Mouse (Mus musculus) heart, postnatal 0 days (tissue): Measurements from ENCODE around the gene Cenpf. TPM values are rescaled to one million over a fixed set of nuclear protein-coding genes. Genes with fewer than 3 reads are reported as not detected.

Source experiments
- ATAC-seq: fragments of 200-750 bp; cut with Nextera tagmentation; 2 replicates; pipeline ENCODE4 v1.8.0; 2017; ENCODE audit warnings: low read depth, moderate number of reproducible peaks, moderate library complexity; ENCODE audit not compliant: insufficient read depth
- DNase-seq: peaks from one replicate; pipeline ENCODE4 v3.0.0-alpha.2; 2016; ENCODE audit warnings: low spot score
- H3K27ac ChIP-seq: fragments of 300-500 bp; sonication (generic); 2 replicates; pipeline ENCODE4 v1.5.1; 2014; ENCODE audit warnings: low read depth, mild to moderate bottlenecking
- H3K27me3 ChIP-seq: fragments of 300-500 bp; sonication (generic); 2 replicates; pipeline ENCODE4 v1.6.1; 2014; ENCODE audit warnings: low read length, mixed read lengths; ENCODE audit not compliant: control insufficient read depth, insufficient read depth
- H3K36me3 ChIP-seq: fragments of 300-500 bp; sonication (generic); replicated peaks from 2 replicates; pipeline ENCODE4 v1.6.1; 2014; ENCODE audit warnings: low read length, mixed read lengths; ENCODE audit not compliant: control insufficient read depth, insufficient read depth
- H3K4me1 ChIP-seq: fragments of 300-500 bp; sonication (generic); 2 replicates; pipeline ENCODE4 v1.6.1; 2014; ENCODE audit warnings: antibody characterized with exemption; ENCODE audit not compliant: control insufficient read depth, insufficient read depth
- H3K4me2 ChIP-seq: fragments of 300-500 bp; sonication (generic); 2 replicates; pipeline ENCODE4 v1.6.1; 2014; ENCODE audit warnings: low read depth, mild to moderate bottlenecking, low read length, moderate library complexity
- H3K4me3 ChIP-seq: fragments of 300-500 bp; sonication (generic); 2 replicates; pipeline ENCODE4 v1.5.1; 2014; ENCODE audit warnings: low read depth, low read length
- H3K9ac ChIP-seq: fragments of 300-500 bp; sonication (generic); replicated peaks from 2 replicates; pipeline ENCODE4 v1.6.1; 2014; ENCODE audit warnings: low read depth, low read length, mixed read lengths
- H3K9me3 ChIP-seq: fragments of 300-500 bp; sonication (generic); replicated peaks from 2 replicates; pipeline ENCODE4 v1.6.1; 2016; ENCODE audit warnings: low read length; ENCODE audit not compliant: control insufficient read depth
- CTCF ChIP-seq: IDR thresholded peaks from 2 replicates; pipeline ENCODE4 v1.5.1; 2016; ENCODE audit warnings: antibody characterized with exemption, control low read depth, low read depth
- EP300 ChIP-seq: IDR thresholded peaks from 2 replicates; pipeline ENCODE4 v1.6.1; 2016; ENCODE audit warnings: antibody characterized with exemption, low read depth
- WGBS: fragments of 180-500 bp; shearing (Covaris S2); extraction: QIAGEN DNeasy Blood & Tissue Kit; methylation state at CpG from one replicate; pipeline ENCODE4 v1.1.7; 2014; 5-methylcytosine and 5-hydroxymethylcytosine counted together
- polyA plus RNA-seq: library from polyadenylated mRNA; unstranded; fragments of >200 nt; fragmentation: Nextera tagmentation; extraction: Ambion mirVana; gene quantifications from 2 replicates; pipeline ENCODE4 v1.2.1, GENCODE M21; 2015
- total RNA-seq: library from RNA; depleted of rRNA; stranded (reverse); fragments of >200 nt; gene quantifications from 2 replicates; pipeline ENCODE4 v1.2.3, GENCODE M21; 2014; ENCODE audit warnings: low replicate concordance

Cenpf gene
- total and polyA plus RNA-seq, 2 experiments from 2014 or later = 11.1 to 26.7 TPM

GRCm38 (mm10) chr1:189630026-189630425 lies 57.9 kb downstream of the Cenpf start:
- Histone ChIP-seq H3K27me3 (no peaks in the 10 kb centered on the region), H3K27ac (no peak overlapping the region), H3K4me3 (no peak overlapping the region), H3K4me1 (no peaks in the 10 kb centered on the region), H3K36me3 (no peaks in the 10 kb centered on the region), H3K4me2 (no peak overlapping the region), H3K9me3 (no peaks in the 10 kb centered on the region), H3K9ac (no peak overlapping the region)
- TF ChIP-seq CTCF = no peak
- TF ChIP-seq EP300 = no peak
- no peak for DNase-seq
- 68% methylated on average over 6 of the region's 6 CpGs for WGBS
- no peak for ATAC-seq

DNA sequence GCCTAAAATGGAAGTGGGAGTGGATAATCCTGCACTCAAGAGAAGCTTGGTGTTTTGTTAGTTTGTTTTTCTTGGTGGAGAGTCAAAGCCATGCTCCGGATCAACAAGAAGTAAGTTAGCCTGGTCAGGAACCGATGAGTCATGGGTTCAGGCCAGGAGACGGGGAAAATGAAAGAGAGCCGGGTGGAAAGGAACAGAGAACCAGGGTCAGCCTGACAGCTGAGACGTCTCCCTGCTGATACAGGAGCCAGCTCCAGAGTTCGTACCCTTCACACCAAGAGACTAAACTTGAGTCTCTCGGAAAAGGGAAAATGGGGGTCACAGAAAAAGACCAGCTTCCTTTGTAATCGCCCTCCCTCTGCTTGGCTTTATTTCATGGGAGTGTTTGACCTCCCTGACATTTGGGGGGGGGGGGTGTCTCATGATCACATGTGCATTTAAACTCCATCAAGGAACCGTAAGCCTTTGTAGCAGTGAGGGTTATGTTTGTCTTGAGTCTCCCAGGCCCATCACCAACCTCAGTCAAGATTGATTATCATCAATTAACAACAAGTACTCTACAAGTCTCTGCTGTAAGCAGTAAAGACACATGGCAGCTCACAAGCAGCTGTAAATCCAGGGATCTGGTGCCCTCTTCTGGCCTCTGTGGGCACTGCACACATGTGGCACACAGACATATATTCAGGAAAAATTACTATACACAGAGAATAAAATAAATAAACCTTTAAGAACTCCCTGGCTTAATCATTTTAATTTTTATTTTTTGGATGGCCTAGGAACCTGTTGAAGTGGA lies 59.7 kb downstream of the Cenpf start:
- Histone ChIP-seq H3K27me3 (no peaks in the 10 kb centered on the region), H3K4me1 (no peaks in the 10 kb centered on the region), H3K4me2 (no peak overlapping the region), H3K9ac (no peak overlapping the region), H3K9me3 (no peaks in the 10 kb centered on the region), H3K27ac (no peak overlapping the region), H3K36me3 (no peaks in the 10 kb centered on the region), H3K4me3 (no peak overlapping the region)
- 54% methylated on average over 9 of the region's 9 CpGs for WGBS
- ATAC-seq (peak; percentile 39), DNase-seq (peak; percentile 55)
- TF ChIP-seq EP300 (no peak), CTCF (peak; percentile 71)

DNA sequence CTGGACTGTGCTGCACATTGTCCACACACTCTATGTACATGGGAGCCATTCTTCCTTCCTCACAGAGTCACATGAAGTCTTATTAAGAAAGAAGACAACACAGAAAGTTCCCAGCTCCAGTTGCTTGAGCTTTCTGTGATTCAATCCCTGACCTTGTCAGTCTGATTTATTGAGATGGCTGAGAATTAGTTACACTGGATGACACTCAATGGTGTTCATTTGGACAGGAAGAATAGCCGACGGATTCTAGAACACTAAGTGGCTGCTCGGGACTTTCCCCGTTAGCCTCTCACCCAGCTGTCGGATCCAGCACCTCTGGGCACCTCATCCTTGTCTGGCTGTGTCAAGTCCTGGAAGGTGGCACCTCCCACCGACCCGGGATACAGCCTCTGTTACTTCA lies 63.1 kb downstream of the Cenpf start:
- H3K9ac ChIP-seq = no peak overlapping the region
- no peaks in the 10 kb centered on the region for H3K9me3 ChIP-seq
- no peaks in the 10 kb centered on the region for H3K36me3 ChIP-seq
- no peak overlapping the region for H3K27ac ChIP-seq
- no peak overlapping the region for H3K4me3 ChIP-seq
- no peaks in the 10 kb centered on the region for H3K27me3 ChIP-seq
- DNase-seq (no peak), ATAC-seq (no peak; the same call in 1 of the 2 replicates)
- H3K4me2 ChIP-seq = no peak overlapping the region
- 91% methylated on average over 7 of the region's 7 CpGs for WGBS
- TF ChIP-seq CTCF (no peak), EP300 (no peak)
- no peaks in the 10 kb centered on the region for H3K4me1 ChIP-seq

DNA sequence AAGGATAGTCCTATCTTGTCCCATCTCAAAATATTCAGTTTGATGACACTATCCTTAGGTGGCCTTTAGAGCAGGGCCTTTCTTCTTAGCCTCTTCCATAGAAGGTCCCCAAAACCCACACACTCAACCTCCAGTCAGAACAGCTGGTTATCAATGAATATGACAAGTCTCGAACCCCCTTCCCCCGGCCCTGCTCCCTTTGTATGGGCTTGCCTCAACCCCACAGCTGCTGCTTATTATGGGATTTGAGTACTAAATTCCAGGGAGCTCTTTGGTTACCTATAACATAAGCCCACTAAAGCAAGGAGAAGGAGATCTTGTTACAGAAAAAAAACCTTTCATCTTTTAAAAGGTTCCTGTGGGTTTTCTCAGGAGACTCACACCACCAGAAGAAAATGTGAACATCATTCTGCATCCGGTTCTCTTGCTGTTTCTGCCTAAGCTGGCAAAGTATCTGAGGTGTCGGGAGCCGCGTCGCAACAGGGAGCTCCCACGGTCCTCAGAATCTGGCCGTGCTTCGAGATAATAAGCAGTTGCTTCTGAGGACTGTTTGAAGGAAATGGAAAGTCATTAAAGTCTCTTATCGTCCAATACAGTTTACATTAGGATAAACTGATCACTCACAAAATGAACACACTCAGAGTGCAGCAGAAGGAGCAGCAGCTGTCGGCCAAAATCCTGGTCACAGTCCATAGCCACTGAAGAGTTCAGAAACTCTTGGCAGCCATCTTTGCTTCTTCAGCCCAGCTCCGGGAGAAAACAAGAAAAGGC lies 68.7 kb downstream of the Cenpf start:
- H3K27ac ChIP-seq = peak overlapping the region; percentile 20
- WGBS = 49% methylated on average over 12 of the region's 13 CpGs
- DNase-seq = peak; percentile 19
- no peak overlapping the region for H3K4me2 ChIP-seq
- H3K27me3 ChIP-seq = no peaks in the 10 kb centered on the region
- H3K9ac ChIP-seq = no peak overlapping the region
- H3K4me3 ChIP-seq = no peak overlapping the region
- no peaks in the 10 kb centered on the region for H3K4me1 ChIP-seq
- TF ChIP-seq EP300 (no peak), CTCF (no peak)
- H3K9me3 ChIP-seq = no peaks in the 10 kb centered on the region
- no peaks in the 10 kb centered on the region for H3K36me3 ChIP-seq
- ATAC-seq = no peak

- H3K4me3 ChIP-seq = no peak overlapping the region
- H3K4me1 ChIP-seq = no peaks in the 10 kb centered on the region
- H3K9me3 ChIP-seq = no peaks in the 10 kb centered on the region
- 83% methylated on average over 5 of the region's 5 CpGs for WGBS
- no peak overlapping the region for H3K9ac ChIP-seq
- DNase-seq (no peak), ATAC-seq (no peak)
- H3K27me3 ChIP-seq = no peaks in the 10 kb centered on the region
- TF ChIP-seq EP300 (no peak), CTCF (no peak)
- no peak overlapping the region for H3K4me2 ChIP-seq
- H3K36me3 ChIP-seq = no peaks in the 10 kb centered on the region
- H3K27ac ChIP-seq = no peak overlapping the region
Measured at GRCm38 (mm10) chr1:189617381-189617780, 70.5 kb downstream of the Cenpf start.
